Mouse (Mus musculus): ENCODE results near the gene Stac2.

Stac2 gene

DNA sequence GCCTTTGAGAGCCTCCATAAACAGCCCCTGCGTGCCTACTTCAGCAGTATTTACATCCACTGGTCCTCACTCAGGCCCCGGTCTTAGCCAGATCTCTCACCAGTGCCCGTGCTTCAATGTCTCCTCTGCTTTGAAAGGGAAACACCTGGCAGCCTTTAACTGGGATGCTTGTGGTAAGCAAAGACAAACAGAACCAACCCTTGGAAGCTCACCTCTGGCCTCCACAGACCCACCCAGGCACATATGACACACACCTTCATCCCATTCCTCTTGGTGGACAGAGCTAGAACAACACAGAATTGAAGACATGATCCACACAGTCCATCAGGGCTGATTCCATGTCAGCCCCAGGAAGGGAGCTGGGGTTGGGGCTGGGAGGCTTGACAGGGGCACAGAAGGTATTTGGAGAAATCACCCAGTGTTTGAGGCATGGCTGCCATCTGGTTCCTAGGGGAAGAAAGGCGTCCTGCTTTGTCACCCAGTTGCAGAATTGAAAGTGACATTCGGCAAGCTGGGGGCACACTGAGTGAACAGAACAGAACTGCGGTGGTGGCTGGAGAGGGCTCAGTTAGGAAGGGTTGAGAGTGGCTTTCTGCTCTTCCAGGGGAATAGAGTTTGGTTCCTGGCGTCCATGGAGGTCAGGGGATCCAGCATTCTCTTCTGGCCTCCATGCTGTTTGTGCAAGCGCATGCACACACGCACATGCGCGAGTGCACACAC, 55.0 kb downstream of the Stac2 start:
- DNase-seq (ENCODE audit: low read depth, low spot score), result no peak

DNA sequence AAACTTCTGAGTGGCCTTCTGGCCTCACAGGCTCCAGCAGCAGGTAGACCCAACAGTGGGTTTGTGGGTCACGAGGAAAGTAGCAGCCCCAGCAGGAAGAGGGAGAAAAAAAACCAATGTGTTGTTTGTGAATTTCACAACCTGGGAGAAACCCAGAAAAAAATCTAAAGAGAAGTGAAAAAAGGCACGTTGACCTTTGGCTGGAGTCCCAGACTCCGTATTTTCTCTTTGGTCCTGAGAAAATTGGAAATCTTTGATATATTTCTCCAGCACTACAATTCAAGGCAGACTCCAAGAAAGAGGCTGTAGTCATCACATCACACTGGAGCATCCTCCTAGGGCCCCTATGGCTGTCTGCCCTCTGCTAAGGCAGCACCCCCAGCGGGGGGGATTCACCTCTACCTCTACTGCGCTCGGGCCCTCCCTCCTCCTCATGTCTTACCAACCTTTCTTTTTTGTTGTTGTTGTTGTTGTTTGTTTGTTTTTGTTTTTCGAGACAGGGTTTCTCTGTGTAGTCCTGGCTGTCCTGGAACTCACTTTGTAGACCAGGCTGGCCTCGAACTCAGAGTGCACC, 55.8 kb downstream of the Stac2 start:
- no peak for DNase-seq (ENCODE audit: low read depth, low spot score)

DNA sequence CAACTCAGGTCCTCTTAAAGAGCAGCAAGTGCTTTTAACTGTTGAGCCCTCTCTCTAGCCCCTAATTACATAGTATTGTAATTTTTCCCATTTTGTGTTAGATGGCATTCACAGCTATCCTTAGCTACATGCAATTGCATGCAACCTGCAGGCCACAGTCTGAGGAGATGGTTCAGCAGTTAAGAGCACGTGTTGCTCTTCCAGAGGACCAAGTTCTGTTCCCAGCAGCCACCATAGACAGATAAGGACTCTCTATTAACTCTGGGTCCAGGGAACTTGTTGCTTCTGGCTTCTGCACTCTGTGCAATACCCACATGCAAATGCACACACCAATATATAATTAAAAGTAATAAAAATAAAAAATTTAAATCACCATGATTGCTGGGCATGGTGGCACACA, 56.6 kb downstream of the Stac2 start:
- no peak for DNase-seq (ENCODE audit: low read depth, low spot score)

DNA sequence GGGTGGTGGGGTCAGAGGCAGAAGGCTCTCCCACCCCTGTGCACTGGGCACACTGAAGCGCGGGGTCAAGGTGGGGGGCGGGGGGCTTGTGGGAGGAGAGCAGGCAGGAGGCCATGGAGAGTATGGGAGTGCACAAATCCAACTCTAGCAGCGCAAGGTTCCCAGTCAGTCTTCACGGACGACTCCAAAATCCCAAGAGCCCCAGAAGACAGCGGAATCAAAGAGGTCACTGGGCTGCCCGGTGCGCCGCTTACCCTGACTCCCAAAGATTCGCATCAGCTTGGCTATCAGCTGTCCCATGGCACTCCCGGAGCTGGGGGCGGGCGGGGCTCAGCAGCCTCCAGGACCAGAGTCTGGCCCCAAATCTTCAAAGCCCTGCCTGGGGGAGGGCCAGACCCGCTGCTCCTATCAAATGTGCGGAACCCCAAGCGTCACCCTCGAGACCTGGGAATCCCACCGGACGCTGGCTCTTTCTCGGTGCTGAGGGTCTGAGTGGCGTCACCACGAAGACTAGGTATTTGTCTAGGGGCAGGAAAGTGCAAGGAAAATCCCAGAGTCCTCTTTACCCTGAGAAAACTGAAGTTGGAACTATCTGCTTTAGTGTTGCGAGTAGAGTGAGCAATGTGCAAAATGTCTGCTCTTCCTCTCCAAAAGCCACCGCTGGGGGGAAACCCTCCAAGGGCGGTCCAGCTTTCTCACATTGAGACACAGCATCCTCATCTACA, 57.5 kb downstream of the Stac2 start, which contains the start of gene Arl5c:
Gene Arl5c (minus strand): TSS at position 618 of the 725 bp plus-strand sequence.
- peak; percentile 55 for DNase-seq (ENCODE audit: low read depth, low spot score)

DNA sequence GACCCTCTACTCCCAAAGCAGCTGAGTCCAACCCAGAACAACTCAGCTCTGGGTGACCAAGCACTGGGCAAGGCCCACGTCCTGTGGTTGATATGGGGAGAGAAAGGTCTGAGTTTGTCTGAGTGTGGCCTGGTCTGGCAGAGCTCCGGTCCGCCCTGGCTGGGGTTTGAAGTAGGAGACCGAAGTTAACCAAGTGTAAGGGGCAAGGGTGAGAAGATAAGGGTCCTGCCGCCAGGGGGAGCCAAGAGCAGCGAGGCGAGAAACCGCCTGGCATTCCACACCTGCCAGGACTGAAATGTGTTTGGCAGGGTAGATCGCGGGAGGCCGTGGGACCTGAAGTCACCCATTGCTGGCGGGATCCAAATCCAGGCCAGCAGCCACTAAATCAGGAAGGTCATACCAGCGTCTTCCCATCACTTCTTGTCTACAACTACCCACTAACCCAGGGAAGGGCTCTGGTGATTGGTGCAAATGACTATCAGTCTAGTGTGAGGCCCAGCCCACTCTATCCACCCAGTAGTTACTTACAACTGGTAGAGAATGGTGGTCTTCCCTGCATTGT, 58.6 kb downstream of the Stac2 start:
- peak; percentile 81 for DNase-seq (ENCODE audit: low read depth, low spot score)

DNA sequence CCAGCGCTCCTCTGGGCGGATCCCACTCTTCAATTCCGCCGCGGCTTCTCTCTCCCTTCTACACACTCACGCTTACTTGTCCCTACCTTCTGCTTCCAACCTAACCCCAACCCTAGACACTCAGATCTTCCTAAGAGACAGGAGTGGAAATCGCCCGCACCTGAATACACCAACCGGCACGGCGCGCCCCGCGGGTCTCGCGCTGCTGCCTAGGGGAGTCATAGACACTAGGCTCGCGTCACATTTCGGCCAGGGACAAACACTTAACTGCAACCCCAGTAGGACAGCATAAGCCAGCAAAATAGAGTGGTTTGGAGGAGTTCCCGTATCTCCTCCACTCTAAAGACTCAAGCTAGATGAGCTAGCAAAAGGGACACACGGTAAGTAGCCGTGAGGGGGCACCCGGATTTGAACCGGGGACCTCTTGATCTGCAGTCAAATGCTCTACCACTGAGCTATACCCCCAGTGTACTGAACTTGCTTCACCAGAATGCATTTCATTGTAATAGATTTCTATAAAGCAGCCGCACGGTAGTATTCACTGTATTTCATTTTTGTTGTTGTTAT, 64.6 kb downstream of the Stac2 start:
- peak; percentile 88 for DNase-seq (ENCODE audit: low read depth, low spot score)

DNA sequence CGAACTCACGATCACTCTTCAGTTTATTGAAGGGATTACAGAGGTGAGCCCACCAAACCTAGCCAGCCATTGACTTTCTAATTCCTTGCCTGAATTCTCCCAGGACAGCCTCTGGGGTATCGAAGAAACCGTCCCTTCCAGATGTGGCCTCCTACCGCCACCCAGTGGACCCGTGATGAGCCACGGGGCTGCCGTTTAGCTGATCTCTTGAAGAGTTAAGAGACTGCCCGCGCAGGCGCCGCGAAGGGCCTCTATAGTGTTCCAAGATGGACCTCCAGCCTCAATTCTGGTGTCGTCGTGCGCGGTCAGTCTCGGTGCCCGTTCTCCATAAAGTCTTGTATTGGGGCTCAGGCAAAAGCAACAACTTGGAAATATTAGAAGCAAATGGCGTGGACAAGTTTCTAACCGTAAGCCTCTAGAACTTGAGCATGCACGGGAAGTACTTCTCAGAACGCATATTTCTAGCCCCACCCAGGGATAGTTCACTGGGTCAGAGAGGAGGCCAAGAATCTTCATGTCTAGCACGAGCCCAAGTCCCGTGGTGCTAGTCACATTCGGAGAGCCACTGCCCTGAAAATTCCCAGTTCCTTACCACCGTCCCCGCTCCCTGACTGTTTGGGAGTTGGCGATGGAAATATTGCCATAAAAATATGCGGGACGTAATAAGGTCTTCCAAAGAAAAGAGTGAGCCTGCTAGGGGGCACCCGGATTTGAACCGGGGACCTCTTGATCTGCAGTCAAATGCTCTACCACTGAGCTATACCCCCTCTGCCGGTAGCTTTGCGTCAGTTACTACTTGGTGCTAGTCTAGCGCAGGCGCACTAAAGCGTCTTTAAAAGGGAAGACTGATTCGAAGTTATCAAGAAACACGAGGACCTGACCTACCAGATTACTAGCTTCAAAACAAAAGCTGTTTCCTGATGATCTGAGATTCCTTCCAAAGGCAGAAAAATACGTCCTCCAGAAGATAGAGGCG, 65.4 kb downstream of the Stac2 start:
- DNase-seq (ENCODE audit: low read depth, low spot score), result peak; percentile 96

DNA sequence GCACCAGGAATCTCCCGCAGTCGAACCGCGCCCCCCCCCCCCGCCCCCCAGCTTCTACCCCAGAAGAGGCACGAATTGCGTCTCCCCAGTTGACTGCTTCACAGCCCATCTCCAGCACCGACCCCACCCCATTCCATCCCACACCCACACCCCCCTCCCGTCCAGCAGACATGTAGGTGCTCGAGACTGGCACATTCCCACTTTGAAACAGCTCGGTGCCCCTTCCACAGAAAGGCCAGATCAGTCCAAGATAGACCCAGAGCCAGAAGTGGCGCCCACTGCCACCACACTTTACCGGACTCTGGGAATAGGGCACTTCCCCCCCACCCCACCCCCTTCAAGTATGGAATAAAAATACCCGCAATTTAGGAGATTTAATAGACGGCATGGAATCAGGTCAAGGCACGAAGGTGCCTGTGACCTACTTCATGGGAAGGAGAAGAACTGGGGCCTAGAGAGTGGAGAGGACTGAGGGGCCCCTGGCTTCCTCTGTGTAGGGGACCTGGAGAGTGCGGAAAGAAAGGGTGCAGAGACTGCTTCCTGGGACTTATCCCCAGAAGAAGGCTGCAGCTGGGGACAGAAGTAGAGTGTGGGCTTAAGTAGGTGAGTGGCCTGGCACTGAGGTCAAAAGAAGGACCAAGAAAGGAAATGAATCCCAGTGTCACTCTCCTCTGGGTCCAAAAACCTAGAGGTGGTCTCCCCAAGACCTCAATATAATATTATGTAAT, 66.4 kb downstream of the Stac2 start:
- no peak for DNase-seq (ENCODE audit: low read depth, low spot score)

All from mesoderm, embryonic 11.5 days (tissue).